Mouse (Mus musculus) liver, embryonic 15.5 days (tissue): ENCODE measurements around the gene Ola1. TPM values are rescaled to one million over a fixed set of nuclear protein-coding genes. Genes with fewer than 3 reads are reported as not detected.

ENCODE experiments used
- ATAC-seq: fragments of 200-750 bp; cut with Nextera tagmentation; 2 replicates; pipeline ENCODE4 v1.8.0; 2017; ENCODE audit warnings: moderate number of reproducible peaks, mild to moderate bottlenecking, moderate library complexity; ENCODE audit not compliant: insufficient read depth
- H3K27ac ChIP-seq: fragments of 300-500 bp; sonication (generic); replicated peaks from 2 replicates; pipeline ENCODE4 v1.5.1; 2015; ENCODE audit warnings: mild to moderate bottlenecking, inconsistent platforms
- H3K27me3 ChIP-seq: fragments of 300-500 bp; sonication (generic); 2 replicates; pipeline ENCODE4 v1.6.1; 2015; ENCODE audit warnings: mild to moderate bottlenecking, inconsistent platforms
- H3K36me3 ChIP-seq: fragments of 300-500 bp; sonication (generic); replicated peaks from 2 replicates; pipeline ENCODE4 v1.6.1; 2015; ENCODE audit warnings: moderate library complexity, mild to moderate bottlenecking, inconsistent platforms
- H3K4me1 ChIP-seq: fragments of 300-500 bp; sonication (generic); replicated peaks from 2 replicates; pipeline ENCODE4 v1.6.1; 2015; ENCODE audit warnings: inconsistent platforms
- H3K4me2 ChIP-seq: fragments of 300-500 bp; sonication (generic); 2 replicates; pipeline ENCODE4 v1.6.1; 2015; ENCODE audit warnings: moderate library complexity, mild to moderate bottlenecking, inconsistent platforms
- H3K4me3 ChIP-seq: fragments of 300-500 bp; sonication (generic); replicated peaks from 2 replicates; pipeline ENCODE4 v1.5.1; 2015; ENCODE audit warnings: mild to moderate bottlenecking, inconsistent platforms
- H3K9ac ChIP-seq: fragments of 300-500 bp; sonication (generic); 2 replicates; pipeline ENCODE4 v1.6.1; 2015; ENCODE audit warnings: moderate library complexity, mild to moderate bottlenecking, inconsistent platforms
- H3K9me3 ChIP-seq: fragments of 300-500 bp; sonication (generic); replicated peaks from 2 replicates; pipeline ENCODE4 v1.6.1; 2016; ENCODE audit warnings: inconsistent platforms
- WGBS: fragments of 180-500 bp; shearing (Covaris S2); methylation state at CpG from one replicate; pipeline ENCODE4 v1.1.7; 2015; ENCODE audit warnings: mixed read lengths; ENCODE audit not compliant: insufficient replicate concordance; 5-methylcytosine and 5-hydroxymethylcytosine counted together
- polyA plus RNA-seq: library from polyadenylated mRNA; unstranded; fragments of >200 nt; fragmentation: Nextera tagmentation; extraction: Ambion mirVana; gene quantifications from 2 replicates; pipeline ENCODE4 v1.2.1, GENCODE M21; 2015

The Ola1 gene
- polyA plus RNA-seq, 1 experiment from 2014 or later, result 41.7 TPM

- no peak overlapping the region for H3K27ac ChIP-seq
- ATAC-seq, result no peak
- H3K27me3 ChIP-seq, result no peaks in the 10 kb centered on the region
- no peaks in the 10 kb centered on the region for H3K4me1 ChIP-seq
- H3K9ac ChIP-seq, result no peak overlapping the region
- no peak overlapping the region for H3K4me2 ChIP-seq
- H3K4me3 ChIP-seq, result no peak overlapping the region
- WGBS, result 52% methylated on average over 3 of the region's 3 CpGs
- no peaks in the 10 kb centered on the region for H3K36me3 ChIP-seq
- no peaks in the 10 kb centered on the region for H3K9me3 ChIP-seq
Measured at GRCm38 (mm10) chr2:73231081-73231480, 12.4 kb upstream of the Ola1 start.

GRCm38 (mm10) chr2:73213871-73214659 is 4.7 kb downstream of the Ola1 start:
- ATAC-seq, result peak; percentile 97
- H3K27ac ChIP-seq, result peak overlapping the region; percentile 74
- H3K27me3 ChIP-seq, result no peaks in the 10 kb centered on the region
- H3K4me2 ChIP-seq, result peak overlapping the region; percentile 94
- H3K9ac ChIP-seq, result peak overlapping the region; percentile 83
- no peaks in the 10 kb centered on the region for H3K9me3 ChIP-seq
- peaks cover 18% of the 10 kb centered on the region for H3K4me1 ChIP-seq
- peak overlapping the region; percentile 91 for H3K4me3 ChIP-seq
- WGBS, result under 1% methylated on average over 68 of the region's 68 CpGs
- H3K36me3 ChIP-seq, result peaks cover 18% of the 10 kb centered on the region

- Histone ChIP-seq H3K9me3 (no peaks in the 10 kb centered on the region), H3K9ac (peak overlapping the region; percentile 83), H3K27me3 (no peaks in the 10 kb centered on the region), H3K4me2 (peak overlapping the region; percentile 94), H3K27ac (peak overlapping the region; percentile 74), H3K4me3 (peak overlapping the region; percentile 91), H3K4me1 (peaks cover 18% of the 10 kb centered on the region), H3K36me3 (peaks cover 18% of the 10 kb centered on the region)
- no peak for ATAC-seq
- 14% methylated on average over 7 of the region's 7 CpGs for WGBS
Measured at GRCm38 (mm10) chr2:73213539-73213870, 5.2 kb downstream of the Ola1 start.

- Histone ChIP-seq H3K9me3 (no peaks in the 10 kb centered on the region), H3K4me1 (no peaks in the 10 kb centered on the region), H3K4me3 (no peak overlapping the region), H3K27me3 (no peaks in the 10 kb centered on the region), H3K9ac (no peak overlapping the region), H3K27ac (no peak overlapping the region), H3K4me2 (no peak overlapping the region), H3K36me3 (0 out of 2 replicates have a peak, but pooled peaks cover 6% of the 10 kb centered on the region)
- 73% methylated on average over 6 of the region's 6 CpGs for WGBS
- ATAC-seq, result no peak
Measured at GRCm38 (mm10) chr2:73204328-73204727, 14.4 kb downstream of the Ola1 start.

- no peak overlapping the region for H3K9ac ChIP-seq
- no peak overlapping the region for H3K4me2 ChIP-seq
- H3K4me3 ChIP-seq, result no peak overlapping the region
- H3K27ac ChIP-seq, result no peak overlapping the region
- WGBS, result 62% methylated on average over 2 of the region's 2 CpGs
- H3K4me1 ChIP-seq, result no peaks in the 10 kb centered on the region; the same call in 1 of the 2 replicates
- H3K36me3 ChIP-seq, result no peaks in the 10 kb centered on the region
- no peaks in the 10 kb centered on the region for H3K9me3 ChIP-seq
- ATAC-seq, result no peak
- H3K27me3 ChIP-seq, result no peaks in the 10 kb centered on the region
Measured at GRCm38 (mm10) chr2:73188488-73188887, 30.2 kb downstream of the Ola1 start.

- no peak overlapping the region for H3K27ac ChIP-seq
- no peaks in the 10 kb centered on the region for H3K27me3 ChIP-seq
- H3K9me3 ChIP-seq, result no peaks in the 10 kb centered on the region
- no peaks in the 10 kb centered on the region for H3K36me3 ChIP-seq
- no peak overlapping the region for H3K9ac ChIP-seq
- no peak for ATAC-seq
- 45% methylated on average over 3 of the region's 3 CpGs for WGBS
- no peak overlapping the region for H3K4me3 ChIP-seq
- H3K4me1 ChIP-seq, result no peaks in the 10 kb centered on the region
- no peak overlapping the region for H3K4me2 ChIP-seq
Measured at GRCm38 (mm10) chr2:73185185-73185584, 33.5 kb downstream of the Ola1 start.

GRCm38 (mm10) chr2:73169496-73169895 is 49.2 kb downstream of the Ola1 start:
- 76% methylated on average over 5 of the region's 5 CpGs for WGBS
- no peak for ATAC-seq
- Histone ChIP-seq H3K9me3 (no peaks in the 10 kb centered on the region), H3K4me2 (no peak overlapping the region), H3K36me3 (no peaks in the 10 kb centered on the region), H3K4me3 (no peak overlapping the region), H3K27me3 (no peaks in the 10 kb centered on the region), H3K27ac (no peak overlapping the region), H3K4me1 (no peaks in the 10 kb centered on the region), H3K9ac (no peak overlapping the region)

GRCm38 (mm10) chr2:73167126-73167525 is 51.6 kb downstream of the Ola1 start:
- H3K4me1 ChIP-seq, result no peaks in the 10 kb centered on the region
- H3K9me3 ChIP-seq, result no peaks in the 10 kb centered on the region
- no peak overlapping the region for H3K4me3 ChIP-seq
- no peak overlapping the region for H3K4me2 ChIP-seq
- no peaks in the 10 kb centered on the region for H3K27me3 ChIP-seq
- ATAC-seq, result no peak
- no peaks in the 10 kb centered on the region for H3K36me3 ChIP-seq
- no peak overlapping the region for H3K9ac ChIP-seq
- no peak overlapping the region for H3K27ac ChIP-seq

- Histone ChIP-seq H3K4me2 (no peak overlapping the region), H3K27ac (no peak overlapping the region), H3K9ac (no peak overlapping the region), H3K27me3 (no peaks in the 10 kb centered on the region), H3K4me1 (no peaks in the 10 kb centered on the region), H3K36me3 (no peaks in the 10 kb centered on the region), H3K4me3 (no peak overlapping the region), H3K9me3 (no peaks in the 10 kb centered on the region)
- ATAC-seq, result no peak
- 49% methylated on average over 1 of the region's 1 CpGs for WGBS
Measured at GRCm38 (mm10) chr2:73164666-73165065, 54.1 kb downstream of the Ola1 start.

- 49% methylated on average over 2 of the region's 2 CpGs for WGBS
- Histone ChIP-seq H3K27ac (no peak overlapping the region), H3K36me3 (peaks cover 7% of the 10 kb centered on the region; the same call in 1 of the 2 replicates), H3K4me3 (no peak overlapping the region), H3K4me2 (no peak overlapping the region), H3K9me3 (no peaks in the 10 kb centered on the region), H3K9ac (no peak overlapping the region), H3K4me1 (peaks cover 5% of the 10 kb centered on the region; the same call in 1 of the 2 replicates), H3K27me3 (no peaks in the 10 kb centered on the region)
- no peak for ATAC-seq
Measured at GRCm38 (mm10) chr2:73160772-73161171, 58.0 kb downstream of the Ola1 start.

- Histone ChIP-seq H3K36me3 (peaks cover 13% of the 10 kb centered on the region; the same call in 1 of the 2 replicates), H3K27me3 (no peaks in the 10 kb centered on the region), H3K4me3 (no peak overlapping the region), H3K9me3 (no peaks in the 10 kb centered on the region), H3K4me1 (peaks cover 5% of the 10 kb centered on the region; the same call in 1 of the 2 replicates), H3K27ac (no peak overlapping the region), H3K4me2 (no peak overlapping the region), H3K9ac (no peak overlapping the region)
- 78% methylated on average over 3 of the region's 3 CpGs for WGBS
- ATAC-seq, result no peak
Measured at GRCm38 (mm10) chr2:73157202-73157601, 61.5 kb downstream of the Ola1 start.

- no peaks in the 10 kb centered on the region for H3K27me3 ChIP-seq
- WGBS, result 80% methylated on average over 3 of the region's 3 CpGs
- no peak overlapping the region for H3K9ac ChIP-seq
- 0 out of 2 replicates have a peak, but pooled peaks cover 3% of the 10 kb centered on the region for H3K4me1 ChIP-seq
- 0 out of 2 replicates have a peak, but pooled peaks cover 4% of the 10 kb centered on the region for H3K36me3 ChIP-seq
- no peak overlapping the region for H3K4me3 ChIP-seq
- ATAC-seq, result no peak
- H3K9me3 ChIP-seq, result no peaks in the 10 kb centered on the region
- H3K27ac ChIP-seq, result no peak overlapping the region
- no peak overlapping the region for H3K4me2 ChIP-seq
Measured at GRCm38 (mm10) chr2:73150526-73150925, 68.2 kb downstream of the Ola1 start.
